Mouse (Mus musculus): Measurements from ENCODE around the gene Klk12. TPM values are rescaled to one million over a fixed set of nuclear protein-coding genes. Genes with fewer than 3 reads are reported as not detected.

Klk12 gene
- polyA plus RNA-seq (2021; fragmentation: Nextera tagmentation): not detected in 2 replicates
- long read RNA-seq, experiment 1: 0 reads
- long read RNA-seq, experiment 2: 0 reads

DNA sequence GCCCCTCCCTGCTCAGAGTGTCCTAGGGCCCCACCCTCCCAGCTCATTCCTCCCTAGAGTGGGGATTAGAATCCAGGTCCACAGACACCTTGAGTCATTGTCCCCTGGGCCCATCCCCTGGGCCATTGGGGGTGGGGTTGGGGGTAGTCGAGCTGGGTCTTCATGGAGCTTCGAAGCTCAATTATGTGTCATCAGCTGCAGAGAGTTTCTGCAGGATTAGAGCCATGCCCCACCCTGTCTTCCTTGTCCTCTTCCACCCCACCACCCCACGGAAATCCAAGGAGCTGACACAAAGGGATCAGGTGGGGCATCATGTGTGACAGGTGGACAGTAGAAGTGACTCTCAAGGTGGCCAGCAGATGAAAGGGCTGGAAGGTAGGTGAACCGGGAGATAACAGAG lies at the start of gene Klk12:
TSS of gene Klk12 (plus strand) at position 301 of the 400 bp plus-strand sequence.

GRCm38 (mm10) chr7:43774364-43774763 lies 5.7 kb downstream of the Klk12 start, which contains the start of gene Klk11:
Gene Klk11 (plus strand): TSS chr7:43774604.

DNA sequence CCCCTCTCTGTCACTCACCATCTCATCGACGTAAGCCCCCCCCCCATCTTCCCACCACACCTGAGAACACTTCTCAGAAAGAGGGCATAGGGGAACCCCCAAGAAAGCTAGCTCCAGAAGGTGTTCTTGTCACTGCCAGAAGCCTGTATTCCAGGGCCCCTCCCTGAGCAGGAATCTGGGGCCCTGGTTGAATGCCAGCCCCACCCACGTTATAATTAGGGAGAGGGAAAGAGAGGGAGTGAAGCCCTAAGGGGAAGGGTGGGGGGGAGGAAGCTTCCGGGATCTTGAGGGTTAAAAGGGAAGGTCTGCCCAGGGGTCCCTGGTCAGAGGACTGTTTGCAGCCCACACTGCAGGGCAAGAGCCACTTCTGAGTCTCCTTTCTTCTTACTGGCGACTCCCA lies 12.0 kb downstream of the Klk12 start, which contains the start of gene Klk10:
TSS of gene Klk10 (plus strand) at position 290 of the 400 bp plus-strand sequence.

DNA sequence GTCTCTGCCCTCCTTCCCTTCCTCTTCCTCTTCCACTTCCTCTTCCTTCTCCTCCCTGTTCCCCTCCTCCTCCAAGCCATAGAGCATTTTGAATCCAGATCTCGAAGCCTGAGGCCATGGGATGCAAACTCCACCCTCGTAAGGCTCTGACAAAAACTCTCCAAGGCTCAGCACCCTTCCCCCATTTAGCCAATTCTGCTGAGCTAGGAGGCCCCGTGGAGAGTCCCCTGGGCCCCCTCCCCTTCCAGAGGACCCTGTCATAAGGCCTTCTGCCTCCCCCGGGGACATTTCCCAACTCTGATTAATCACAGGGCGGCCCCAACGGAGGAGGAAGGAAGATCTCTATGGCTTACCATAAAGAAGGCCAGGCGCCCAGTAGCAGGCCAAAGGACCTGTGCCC lies 22.9 kb downstream of the Klk12 start, which contains the start of gene Klk9:
TSS of gene Klk9 (plus strand) at position 301 of the 400 bp plus-strand sequence.

GRCm38 (mm10) chr7:43797333-43797769 lies 28.7 kb downstream of the Klk12 start, which contains the start of gene Klk8:
Gene Klk8 (plus strand): TSS chr7:43797577.

GRCm38 (mm10) chr7:43810994-43811393 lies 42.3 kb downstream of the Klk12 start, which contains the start of gene Klk7:
Gene Klk7 (plus strand): TSS chr7:43811294.

Other genes starting within 250 kb of the Klk12 start
- 4.6 and 7.2 TPM in 2 replicates for gene Cd33, start 224.5 kb upstream of the Klk12 start, polyA plus RNA-seq (2021; fragmentation: Nextera tagmentation)
- 1.4 and 1.5 TPM in 2 replicates for gene Zfp658, start 206.6 kb upstream of the Klk12 start, polyA plus RNA-seq (2021; fragmentation: Nextera tagmentation)
- gene Zfp719, start 189.3 kb upstream of the Klk12 start, polyA plus RNA-seq (2021; fragmentation: Nextera tagmentation): 6.2 and 7.4 TPM in 2 replicates
- 0.13 and 0.19 TPM in 2 replicates for gene Zfp819, start 161.7 kb upstream of the Klk12 start, polyA plus RNA-seq (2021; fragmentation: Nextera tagmentation)
- gene Ceacam18, start 134.2 kb upstream of the Klk12 start, polyA plus RNA-seq (2021; fragmentation: Nextera tagmentation): 0.09 TPM in 1 of 2 replicates, not detected in the other
- 0.36 and 0.55 TPM in 2 replicates for gene Siglece, start 108.7 kb upstream of the Klk12 start, polyA plus RNA-seq (2021; fragmentation: Nextera tagmentation)
- gene Ctu1, start 96.9 kb upstream of the Klk12 start, polyA plus RNA-seq (2021; fragmentation: Nextera tagmentation): 7.8 and 8.8 TPM in 2 replicates
- gene Klk14, start 78.5 kb upstream of the Klk12 start, polyA plus RNA-seq (2021; fragmentation: Nextera tagmentation): not detected in 2 replicates
- gene Klk13, start 56.3 kb upstream of the Klk12 start, polyA plus RNA-seq (2021; fragmentation: Nextera tagmentation): not detected in 2 replicates
- gene Klk11, start 5.7 kb downstream of the Klk12 start, polyA plus RNA-seq (2021; fragmentation: Nextera tagmentation): not detected in 2 replicates
- 1.1 and 1.4 TPM in 2 replicates for gene Klk10, start 12.1 kb downstream of the Klk12 start, polyA plus RNA-seq (2021; fragmentation: Nextera tagmentation)
- 0.13 TPM in 1 of 2 replicates, not detected in the other for gene Klk9, start 23.0 kb downstream of the Klk12 start, polyA plus RNA-seq (2021; fragmentation: Nextera tagmentation)
- 45.3 and 58.8 TPM in 2 replicates for gene Klk8, start 28.7 kb downstream of the Klk12 start, polyA plus RNA-seq (2021; fragmentation: Nextera tagmentation)
- gene Klk7, start 42.4 kb downstream of the Klk12 start, polyA plus RNA-seq (2021; fragmentation: Nextera tagmentation): 0.16 and 0.21 TPM in 2 replicates
- gene Klk6, start 55.6 kb downstream of the Klk12 start, polyA plus RNA-seq (2021; fragmentation: Nextera tagmentation): 4.4 and 5.0 TPM in 2 replicates
- 0.15 TPM in 1 of 2 replicates, not detected in the other for gene Klk5, start 73.1 kb downstream of the Klk12 start, polyA plus RNA-seq (2021; fragmentation: Nextera tagmentation)
- not detected in 2 replicates for gene Klk4, start 112.3 kb downstream of the Klk12 start, polyA plus RNA-seq (2021; fragmentation: Nextera tagmentation)
- not detected in 2 replicates for gene Klk15, start 164.8 kb downstream of the Klk12 start, polyA plus RNA-seq (2021; fragmentation: Nextera tagmentation)
- gene Klk1b8, start 181.8 kb downstream of the Klk12 start, polyA plus RNA-seq (2021; fragmentation: Nextera tagmentation): not detected in 2 replicates
- gene Klk1b1, start 197.9 kb downstream of the Klk12 start, polyA plus RNA-seq (2021; fragmentation: Nextera tagmentation): not detected in 2 replicates
- gene Klk1b9, start 207.2 kb downstream of the Klk12 start, polyA plus RNA-seq (2021; fragmentation: Nextera tagmentation): not detected in 2 replicates
- not detected in 2 replicates for gene Klk1b11, start 227.0 kb downstream of the Klk12 start, polyA plus RNA-seq (2021; fragmentation: Nextera tagmentation)
- not detected in 2 replicates for gene Klk1b26, start 243.3 kb downstream of the Klk12 start, polyA plus RNA-seq (2021; fragmentation: Nextera tagmentation)